Mouse (Mus musculus) T-cell, adult 66 days (primary cell): ENCODE results near the gene Zbed3. TPM values are rescaled to one million over a fixed set of nuclear protein-coding genes. Genes with fewer than 3 reads are reported as not detected.

Experiments used
- total RNA-seq, 2 experiments: library from RNA; stranded (reverse); gene quantifications; 3 replicates in 1 of 2; 4 replicates in 1 of 2; pipeline ENCODE4 v1.2.4; 2023

The Zbed3 gene
- 10 to 100 TPM; 14.0 to 15.8 TPM for total RNA-seq

DNA sequence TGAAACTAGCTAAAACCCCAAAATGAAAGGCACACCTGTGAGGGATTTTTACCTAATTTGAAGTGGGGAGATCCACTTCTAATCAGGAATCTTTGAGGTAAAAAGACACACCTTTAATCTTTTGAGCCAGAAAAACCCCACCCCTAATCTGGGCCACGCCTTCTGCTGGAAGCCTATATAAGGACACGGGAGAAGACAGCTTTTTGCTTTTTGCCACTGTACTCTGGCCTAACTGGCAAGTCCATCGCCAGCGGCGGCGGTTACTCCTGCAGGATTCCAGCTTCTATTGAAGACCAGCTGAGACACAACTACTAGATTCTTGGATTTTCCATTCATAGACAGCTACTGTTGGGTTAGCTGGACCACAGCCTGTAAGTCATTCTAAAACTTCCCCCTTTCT lies at the start of gene Zbed3:
Gene Zbed3, plus strand, starts transcription at position 213 of the 400 bp plus-strand sequence.

DNA sequence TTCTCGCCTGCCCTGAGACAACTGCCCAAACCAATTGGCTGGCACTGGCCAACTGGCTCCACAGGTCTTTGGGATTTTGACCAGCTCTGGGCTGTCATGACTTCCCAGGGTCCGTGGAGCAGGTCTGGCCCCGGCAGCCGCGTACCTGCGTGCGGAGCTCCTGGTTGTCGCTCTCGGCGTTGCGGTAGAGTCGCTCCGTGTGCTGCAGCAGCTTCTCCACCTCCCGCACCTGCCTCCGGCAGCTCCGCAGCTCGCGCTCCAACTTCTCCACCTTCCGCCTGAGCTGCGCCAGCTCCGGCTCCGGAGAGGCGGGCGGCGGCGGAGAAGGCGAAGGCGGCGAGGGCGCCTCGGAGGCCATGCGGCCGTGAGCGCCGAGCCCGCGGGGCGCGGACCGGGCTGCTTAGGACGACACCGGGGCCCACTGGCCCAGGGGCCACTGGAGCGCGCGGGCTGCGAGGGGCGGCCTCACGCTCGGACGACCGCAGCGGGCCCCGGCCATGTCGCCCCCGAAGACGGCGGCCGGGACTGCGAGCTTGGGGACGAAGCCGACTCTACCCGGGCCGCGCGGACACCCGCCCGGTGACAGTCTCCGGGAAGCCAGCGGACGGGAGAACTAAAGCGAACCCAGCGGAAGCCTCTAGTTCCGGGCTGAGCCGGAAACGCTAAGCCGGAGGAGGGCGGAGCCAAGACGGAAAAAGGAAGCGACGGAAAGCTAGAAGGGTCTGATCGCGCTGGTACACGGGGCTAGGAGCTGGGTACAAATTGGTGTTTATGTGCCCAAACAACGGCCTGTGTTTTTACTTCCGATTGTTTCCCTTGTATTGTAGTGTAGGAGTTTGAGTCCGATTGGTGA lies 51.5 kb downstream of the Zbed3 start, which contains the start of gene Aggf1:
Gene Aggf1, minus strand, starts transcription at position 652 of the 853 bp plus-strand sequence.

Other genes starting within 250 kb of the Zbed3 start
- gene Pde8b, start 73.3 kb upstream of the Zbed3 start, total RNA-seq, result not detected
- 10 to 100 TPM; 46.6 to 48.4 TPM for gene Aggf1, start 51.7 kb downstream of the Zbed3 start, total RNA-seq
- not detected for gene Crhbp, start 121.3 kb downstream of the Zbed3 start, total RNA-seq
- not detected for gene S100z, start 155.1 kb downstream of the Zbed3 start, total RNA-seq
- 10 to 100 TPM; 27.6 to 32.0 TPM for gene F2rl1, start 201.6 kb downstream of the Zbed3 start, total RNA-seq